Mouse (Mus musculus) CH12.LX (cell line): ENCODE data around the gene Ltn1. TPM values are rescaled to one million over a fixed set of nuclear protein-coding genes. Genes with fewer than 3 reads are reported as not detected.

ENCODE experiments used
- DNase-seq: peaks from one replicate; pipeline ENCODE4 v3.0.0-alpha.2; 2013; ENCODE audit errors: extremely low read depth
- H3K27ac ChIP-seq: 2 replicates; pipeline ENCODE4 v1.5.1; 2012; ENCODE audit warnings: low read depth, mild to moderate bottlenecking, control low read depth, moderate library complexity; ENCODE audit not compliant: insufficient read depth
- H3K27me3 ChIP-seq: replicated peaks from 2 replicates; pipeline ENCODE3; 2012; ENCODE audit warnings: inconsistent platforms
- H3K36me3 ChIP-seq, 2 experiments: replicated peaks in 1 of 2; 2 replicates each; pipeline versions ENCODE3 to v1.6.1; 2012; ENCODE audit warnings: inconsistent platforms in 1 of 2, low read length in 1 of 2, mild to moderate bottlenecking in 1 of 2, mixed read lengths in 1 of 2, moderate library complexity in 1 of 2; ENCODE audit not compliant: control insufficient read depth in 1 of 2, insufficient read depth in 1 of 2
- H3K4me1 ChIP-seq, 2 experiments: 2 replicates each; pipeline ENCODE4 v1.6.1; 2012; ENCODE audit warnings: inconsistent platforms in 1 of 2, moderate library complexity in 1 of 2; ENCODE audit not compliant: insufficient read depth in 2 of 2, control insufficient read depth in 1 of 2
- H3K4me2 ChIP-seq: 2 replicates; pipeline ENCODE4 v1.6.1; 2012; ENCODE audit warnings: low read depth, mild to moderate bottlenecking, control low read depth; ENCODE audit not compliant: poor library complexity, insufficient read depth, severe bottlenecking
- H3K4me3 ChIP-seq, 3 experiments: fragments of 150-350 bp in 1 of 3; sonication (generic) in 1 of 3; replicated peaks in 1 of 3; 2 replicates each; pipeline versions ENCODE3 to v1.5.1; 2011 to 2012; ENCODE audit warnings: low read depth in 2 of 3, low read length in 2 of 3, mild to moderate bottlenecking in 2 of 3, moderate library complexity in 2 of 3, control low read depth in 1 of 3, improper control_type of control experiment in 1 of 3, inconsistent platforms in 1 of 3, mixed read lengths in 1 of 3; ENCODE audit not compliant: poor library complexity in 1 of 3
- H3K79me2 ChIP-seq: replicated peaks from 2 replicates; pipeline ENCODE4 v1.6.1; 2012; ENCODE audit warnings: mild to moderate bottlenecking, moderate library complexity; ENCODE audit not compliant: control insufficient read depth, poor library complexity, insufficient read depth, severe bottlenecking; ENCODE audit errors: extremely low read depth
- H3K9ac ChIP-seq: 2 replicates; pipeline ENCODE4 v1.6.1; 2012; ENCODE audit warnings: low read depth, mild to moderate bottlenecking, control low read depth, moderate library complexity; ENCODE audit not compliant: insufficient read depth
- H3K9me3 ChIP-seq: replicated peaks from 2 replicates; pipeline ENCODE3; 2012; ENCODE audit warnings: low read length, inconsistent platforms, mixed read lengths
- CHD2 ChIP-seq: IDR thresholded peaks from 2 replicates; pipeline ENCODE4 v1.6.1; 2011; ENCODE audit warnings: low read length, improper control_type of control experiment
- CTCF ChIP-seq, 2 experiments: IDR thresholded peaks in 1 of 2; conservative IDR thresholded peaks in 1 of 2; 2 replicates each; pipeline ENCODE4 v1.5.1; 2011 to 2012; ENCODE audit warnings: low read depth in 2 of 2, low read length in 2 of 2, improper control_type of control experiment in 1 of 2, inconsistent platforms in 1 of 2, mild to moderate bottlenecking in 1 of 2, moderate library complexity in 1 of 2
- E2F4 ChIP-seq: IDR thresholded peaks from 2 replicates; pipeline ENCODE4 v1.6.1; 2011; ENCODE audit warnings: low read depth, low read length, improper control_type of control experiment; ENCODE audit not compliant: insufficient replicate concordance
- ELF1 ChIP-seq: IDR thresholded peaks from 2 replicates; pipeline ENCODE4 v1.6.1; 2014; ENCODE audit warnings: low read depth, mild to moderate bottlenecking, inconsistent platforms, low read length, improper control_type of control experiment
- HCFC1 ChIP-seq: IDR thresholded peaks from 2 replicates; pipeline ENCODE4 v1.6.1; 2012; ENCODE audit warnings: low read depth, mild to moderate bottlenecking, inconsistent platforms, low read length, improper control_type of control experiment
- IRF4 ChIP-seq: IDR thresholded peaks from 2 replicates; pipeline ENCODE4 v1.6.1; 2014; ENCODE audit warnings: low read depth, mild to moderate bottlenecking, inconsistent platforms, low read length, improper control_type of control experiment
- JUN ChIP-seq: IDR thresholded peaks from 2 replicates; pipeline ENCODE4 v1.6.1; 2011; ENCODE audit warnings: low read depth, mild to moderate bottlenecking, low read length, improper control_type of control experiment, moderate library complexity; ENCODE audit not compliant: insufficient read depth
- KAT2A ChIP-seq: IDR thresholded peaks from 2 replicates; pipeline ENCODE4 v1.6.1; 2012; ENCODE audit warnings: low read length, improper control_type of control experiment, inconsistent platforms; ENCODE audit not compliant: insufficient replicate concordance
- MAX ChIP-seq: IDR thresholded peaks from 2 replicates; pipeline ENCODE4 v1.6.1; 2011; ENCODE audit warnings: low read length, improper control_type of control experiment
- MAZ ChIP-seq: IDR thresholded peaks from 2 replicates; pipeline ENCODE4 v1.6.1; 2012; ENCODE audit warnings: low read depth, mild to moderate bottlenecking, inconsistent platforms, low read length, improper control_type of control experiment, moderate library complexity
- MEF2A ChIP-seq: IDR thresholded peaks from 2 replicates; pipeline ENCODE4 v1.6.1; 2014; ENCODE audit warnings: low read depth, mild to moderate bottlenecking, inconsistent platforms, low read length, improper control_type of control experiment, borderline replicate concordance
- MXI1 ChIP-seq: IDR thresholded peaks from 2 replicates; pipeline ENCODE4 v1.6.1; 2011; ENCODE audit warnings: mild to moderate bottlenecking, low read depth, low read length, improper control_type of control experiment
- MYC ChIP-seq: IDR thresholded peaks from 2 replicates; pipeline ENCODE4 v1.6.1; 2011; ENCODE audit warnings: low read depth, mild to moderate bottlenecking, improper control_type of control experiment, low read length
- NELFE ChIP-seq: IDR thresholded peaks from 2 replicates; pipeline ENCODE4 v1.6.1; 2011; ENCODE audit warnings: low read depth, low read length, improper control_type of control experiment
- POLR2A ChIP-seq: IDR thresholded peaks from 2 replicates; pipeline ENCODE4 v1.6.1; 2011; ENCODE audit warnings: low read depth, mild to moderate bottlenecking, improper control_type of control experiment, low read length
- RAD21 ChIP-seq: IDR thresholded peaks from 2 replicates; pipeline ENCODE4 v1.6.1; 2011; ENCODE audit warnings: low read depth, mild to moderate bottlenecking, low read length, improper control_type of control experiment, moderate library complexity
- SMC3 ChIP-seq: IDR thresholded peaks from 2 replicates; pipeline ENCODE4 v1.6.1; 2011; ENCODE audit warnings: low read depth, low read length, improper control_type of control experiment
- UBTF ChIP-seq: IDR thresholded peaks from 2 replicates; pipeline ENCODE4 v1.6.1; 2012; ENCODE audit warnings: low read depth, mild to moderate bottlenecking, inconsistent platforms, low read length, improper control_type of control experiment, moderate library complexity
- ZC3H11A ChIP-seq: IDR thresholded peaks from 2 replicates; pipeline ENCODE4 v1.6.1; 2012; ENCODE audit warnings: low read depth, mild to moderate bottlenecking, inconsistent platforms, low read length, improper control_type of control experiment
- ZNF384 ChIP-seq: IDR thresholded peaks from 2 replicates; pipeline ENCODE4 v1.6.1; 2012; ENCODE audit warnings: low read depth, low read length, improper control_type of control experiment, inconsistent platforms
- dilution Hi-C: fragments of 300-500 bp; cut with MboI; formaldehyde crosslinking; loops from 2 replicates; pipeline ENCODE4 v1.14.3; 2020; ENCODE audit warnings: low sequenced_read_pairs; ENCODE audit not compliant: extremely low pct_unique_long_range_greater_than_20kb, extremely low pct_ligation_motif_present
- in situ Hi-C: fragments of 300-500 bp; cut with MboI; formaldehyde crosslinking; loops from 3 replicates; pipeline ENCODE4 v1.14.3; 2019; ENCODE audit warnings: low sequenced_read_pairs, low pct_ligation_motif_present, low pct_unique_long_range_greater_than_20kb, mixed read lengths
- polyA plus RNA-seq: library from polyadenylated mRNA; unstranded; fragments of >175 nt; gene quantifications from 2 replicates; pipeline ENCODE4 v1.2.1, GENCODE M21; 2012; ENCODE audit warnings: low read depth; ENCODE audit not compliant: insufficient read length
- total RNA-seq, 2 experiments: library from RNA; depleted of rRNA; stranded (reverse); fragments of 300-350 nt in 1 of 2; fragments of >200 nt in 1 of 2; gene quantifications; 2 replicates each; pipeline ENCODE4 v1.2.3; 2012 to 2014

Ltn1 gene
- total and polyA plus RNA-seq, 3 experiments, result 21.5 to 34.6 (median 30.8) TPM

DNA sequence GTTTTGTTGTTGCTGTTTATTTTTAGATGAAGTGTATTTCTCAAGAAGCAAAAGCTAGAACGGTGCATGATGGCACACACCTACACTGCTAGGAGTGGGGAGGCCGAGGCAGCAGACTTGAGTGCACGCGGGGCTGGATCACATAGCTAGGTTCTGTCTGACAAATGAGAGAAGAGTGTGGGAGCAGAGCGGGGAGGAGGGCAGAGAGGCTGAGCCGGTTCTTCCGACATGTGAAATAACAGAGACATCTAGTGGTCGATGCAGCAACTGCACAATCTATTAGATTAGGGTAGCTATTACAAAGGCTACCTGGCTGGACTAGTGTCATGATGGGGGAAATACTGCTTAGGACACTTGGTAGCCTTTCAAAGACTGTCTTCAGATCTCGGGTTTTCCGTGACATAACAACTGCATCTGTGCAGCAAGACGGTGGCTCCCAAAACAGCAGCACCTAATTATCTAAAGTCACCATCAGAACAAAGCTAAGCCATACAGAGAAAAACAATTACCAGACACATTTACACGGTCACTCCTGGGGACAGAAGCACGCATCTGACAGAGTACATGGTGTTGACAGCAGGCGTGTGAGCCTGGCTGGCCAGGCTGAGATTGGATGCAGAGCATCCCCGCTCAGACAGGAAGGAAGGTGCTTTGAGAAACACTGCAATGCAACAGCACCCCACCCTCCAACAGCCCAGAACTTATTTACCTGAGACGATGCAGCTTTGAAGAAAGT is 38.4 kb downstream of the Ltn1 start:
- H3K27me3 ChIP-seq, result no peaks in the 10 kb centered on the region
- H3K9me3 ChIP-seq, result peaks cover 6% of the 10 kb centered on the region
- H3K9ac ChIP-seq, result no peak overlapping the region
- dilution Hi-C loops (no loop called here), in situ Hi-C loops (loop anchor here (25.0 kb wide), 1 partner anchor 1582 kb away; the partner anchor contains the start of gene Adamts1)
- H3K4me2 ChIP-seq, result no peak overlapping the region
- H3K4me3 ChIP-seq, result no peak overlapping the region
- no peak overlapping the region for H3K27ac ChIP-seq
- H3K4me1 ChIP-seq, result peaks cover 7 to 19% of the 10 kb centered on the region in 2 experiments; a peak in 3 of 4 replicates
- H3K36me3 ChIP-seq, result peaks cover 57 to 75% of the 10 kb centered on the region in 2 experiments
- peak; percentile 45; the same call in 1 of the 2 replicates for TF ChIP-seq ELF1
- TF ChIP-seq UBTF, result no peak
- TF ChIP-seq KAT2A, result no peak
- TF ChIP-seq MAX, result 0 out of 2 replicates have a peak, but pooled peaks have one; percentile 19
- 0 out of 2 replicates have a peak, but pooled peaks have one; percentile 19 for TF ChIP-seq NELFE
- TF ChIP-seq ZC3H11A, result no peak
- no peak for TF ChIP-seq CHD2
- TF ChIP-seq IRF4, result 0 out of 2 replicates have a peak, but pooled peaks have one; percentile 44
- TF ChIP-seq MXI1, result no peak
- peak; percentile 19; the same call in 1 of the 2 replicates for TF ChIP-seq HCFC1
- no peak for TF ChIP-seq ZNF384
- no peak for TF ChIP-seq MEF2A
- TF ChIP-seq JUN, result no peak
- TF ChIP-seq CTCF (conservative IDR thresholded peaks at IDR 0.05 in 1 of 2, IDR thresholded peaks at IDR 0.05 in 1 of 2; ENCODE audit: low read depth in 2 of 2, low read length in 2 of 2), result peak; percentile 79 to 97
- TF ChIP-seq SMC3, result peak; percentile 45
- 0 out of 2 replicates have a peak, but pooled peaks have one; percentile 45 for TF ChIP-seq MAZ
- TF ChIP-seq RAD21, result peak; percentile 78
- peak; percentile 81 for DNase-seq
- no peaks in the 10 kb centered on the region; the same call in 1 of the 2 replicates for H3K79me2 ChIP-seq

DNA sequence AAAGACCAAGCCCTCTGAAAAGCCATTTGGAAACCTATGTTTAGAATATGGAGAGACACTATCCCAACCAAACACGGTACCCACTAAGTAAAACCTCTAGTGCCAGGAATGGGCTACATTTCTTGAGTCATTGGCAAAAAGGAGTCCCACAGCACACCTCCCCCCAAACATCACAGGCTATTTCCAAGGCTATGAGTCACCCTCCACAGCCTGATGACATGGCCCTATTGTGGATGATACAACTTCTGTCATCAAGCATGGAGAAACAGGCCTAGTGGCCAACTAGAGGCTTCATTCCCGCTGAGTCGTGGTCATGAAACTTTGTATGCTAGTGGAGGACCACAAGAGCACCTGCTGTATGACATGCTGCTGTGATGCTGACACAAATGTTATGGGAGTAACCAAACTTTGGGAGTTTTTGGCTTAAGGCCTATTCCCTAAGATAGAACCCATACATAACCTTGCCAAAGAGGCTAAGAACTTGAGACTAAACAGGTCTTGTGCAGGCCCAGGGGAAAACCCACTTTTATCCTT is 44.9 kb downstream of the Ltn1 start:
- Histone ChIP-seq H3K4me1 (no peaks in the 10 kb centered on the region), H3K36me3 (peaks cover 46 to 66% of the 10 kb centered on the region in 2 experiments)
- dilution Hi-C loops, result no loop called here
- TF ChIP-seq SMC3 (no peak), MYC (no peak), ZNF384 (no peak), E2F4 (no peak), POLR2A (no peak)
- TF ChIP-seq, all 38 proteins: peak for 0
- in situ Hi-C loops, result loop anchor here (25.0 kb wide), 1 partner anchor 1575 kb away; the partner anchor contains the start of gene Adamts1
- Histone ChIP-seq H3K27ac (no peak overlapping the region), H3K4me3 (no peak overlapping the region), H3K4me2 (no peak overlapping the region), H3K27me3 (no peaks in the 10 kb centered on the region), H3K79me2 (no peaks in the 10 kb centered on the region), H3K9me3 (no peaks in the 10 kb centered on the region), H3K9ac (no peak overlapping the region)
- DNase-seq, result peak; percentile 27
